Mouse (Mus musculus): ENCODE measurements around the gene Gm49486. TPM values are rescaled to one million over a fixed set of nuclear protein-coding genes. Genes with fewer than 3 reads are reported as not detected.

Gene Gm49486
- polyA plus RNA-seq, 1 experiment: 0.05 TPM

- Histone ChIP-seq H3K36me3 (ENCODE audit: control insufficient read depth, insufficient read depth) (no peaks in the 10 kb centered on the region), H3K27me3 (ENCODE audit: control insufficient read depth, insufficient read depth, insufficient read length) (peaks cover 42% of the 10 kb centered on the region), H3K79me2 (ENCODE audit: control insufficient read depth, insufficient read depth) (no peaks in the 10 kb centered on the region), H3ac (ENCODE audit: control insufficient read depth, insufficient read length) (no peak overlapping the region), H3K4me3 (no peak overlapping the region), H3K4me2 (ENCODE audit: low read depth) (no peak overlapping the region)
- TF ChIP-seq MYOG (IDR thresholded peaks at IDR 0.05; ENCODE audit: control insufficient read depth in 1 of 3, insufficient read depth in 1 of 3, insufficient read length in 2 of 3, low read depth in 2 of 3) (no peak), POLR2A (IDR thresholded peaks at IDR 0.05; ENCODE audit: insufficient read length, low read depth) (no peak), SRF (IDR thresholded peaks at IDR 0.05; ENCODE audit: control insufficient read depth, insufficient read length, low read depth) (no peak), MYOD1 (IDR thresholded peaks at IDR 0.05; ENCODE audit: control insufficient read depth in 1 of 3, insufficient read length in 2 of 3, low read depth in 2 of 3) (no peak), E2F4 (IDR thresholded peaks at IDR 0.05; ENCODE audit: insufficient read depth) (no peak), MAX (IDR thresholded peaks at IDR 0.05; ENCODE audit: low read depth) (no peak), POLR2AphosphoS2 (IDR thresholded peaks at IDR 0.05; ENCODE audit: insufficient read length, low read depth) (no peak), CEBPB (IDR thresholded peaks at IDR 0.05; ENCODE audit: insufficient read depth, poor library complexity, severe bottlenecking) (no peak), TCF12 (IDR thresholded peaks at IDR 0.05; ENCODE audit: insufficient read depth, poor library complexity, severe bottlenecking) (no peak), USF1 (IDR thresholded peaks at IDR 0.05; ENCODE audit: low read depth) (no peak), REST (IDR thresholded peaks at IDR 0.05; ENCODE audit: insufficient read depth, insufficient read length) (no peak), TCF3 (IDR thresholded peaks at IDR 0.05; ENCODE audit: insufficient read length, low read depth) (no peak)
Measured at GRCm38 (mm10) chr15:79195492-79195891, 33.7 kb upstream of the Gm49486 start.

GRCm38 (mm10) chr15:79199390-79199976, 29.7 kb upstream of the Gm49486 start:
- no peak overlapping the region for H3ac ChIP-seq (ENCODE audit: control insufficient read depth, insufficient read length)
- no peaks in the 10 kb centered on the region for H3K79me2 ChIP-seq (ENCODE audit: control insufficient read depth, insufficient read depth)
- no peaks in the 10 kb centered on the region for H3K36me3 ChIP-seq (ENCODE audit: control insufficient read depth, insufficient read depth)
- peaks cover 50% of the 10 kb centered on the region for H3K27me3 ChIP-seq (ENCODE audit: control insufficient read depth, insufficient read depth, insufficient read length)
- no peak overlapping the region for H3K4me3 ChIP-seq
- TF ChIP-seq CEBPB (IDR thresholded peaks at IDR 0.05; ENCODE audit: insufficient read depth, poor library complexity, severe bottlenecking) (no peak), TCF3 (IDR thresholded peaks at IDR 0.05; ENCODE audit: insufficient read length, low read depth) (no peak), REST (IDR thresholded peaks at IDR 0.05; ENCODE audit: insufficient read depth, insufficient read length) (no peak), MAX (IDR thresholded peaks at IDR 0.05; ENCODE audit: low read depth) (no peak), POLR2AphosphoS2 (IDR thresholded peaks at IDR 0.05; ENCODE audit: insufficient read length, low read depth) (no peak), MYOD1 (IDR thresholded peaks at IDR 0.05; ENCODE audit: control insufficient read depth in 1 of 3, insufficient read length in 2 of 3, low read depth in 2 of 3) (no peak), TCF12 (IDR thresholded peaks at IDR 0.05; ENCODE audit: insufficient read depth, poor library complexity, severe bottlenecking) (no peak), MYOG (IDR thresholded peaks at IDR 0.05; ENCODE audit: control insufficient read depth in 1 of 3, insufficient read depth in 1 of 3, insufficient read length in 2 of 3, low read depth in 2 of 3) (no peak), SRF (IDR thresholded peaks at IDR 0.05; ENCODE audit: control insufficient read depth, insufficient read length, low read depth) (no peak), E2F4 (IDR thresholded peaks at IDR 0.05; ENCODE audit: insufficient read depth) (no peak), USF1 (IDR thresholded peaks at IDR 0.05; ENCODE audit: low read depth) (no peak), POLR2A (IDR thresholded peaks at IDR 0.05; ENCODE audit: insufficient read length, low read depth) (no peak)
- H3K4me2 ChIP-seq (ENCODE audit: low read depth): no peak overlapping the region

GRCm38 (mm10) chr15:79201491-79202150, 27.6 kb upstream of the Gm49486 start:
- no peaks in the 10 kb centered on the region for H3K79me2 ChIP-seq (ENCODE audit: control insufficient read depth, insufficient read depth)
- no peak overlapping the region for H3K4me3 ChIP-seq
- H3ac ChIP-seq (ENCODE audit: control insufficient read depth, insufficient read length): no peak overlapping the region
- H3K4me2 ChIP-seq (ENCODE audit: low read depth): no peak overlapping the region
- peaks cover 47% of the 10 kb centered on the region for H3K27me3 ChIP-seq (ENCODE audit: control insufficient read depth, insufficient read depth, insufficient read length)
- TF ChIP-seq MYOG (IDR thresholded peaks at IDR 0.05; ENCODE audit: control insufficient read depth in 1 of 3, insufficient read depth in 1 of 3, insufficient read length in 2 of 3, low read depth in 2 of 3) (peak in 1 of 3 experiments; percentile 78), MYOD1 (IDR thresholded peaks at IDR 0.05; ENCODE audit: control insufficient read depth in 1 of 3, insufficient read length in 2 of 3, low read depth in 2 of 3) (peak in 1 of 3 experiments; percentile 55), MAX (IDR thresholded peaks at IDR 0.05; ENCODE audit: low read depth) (no peak)
- no peaks in the 10 kb centered on the region for H3K36me3 ChIP-seq (ENCODE audit: control insufficient read depth, insufficient read depth)

GRCm38 (mm10) chr15:79202575-79202974, 26.6 kb upstream of the Gm49486 start:
- Histone ChIP-seq H3K4me3 (no peak overlapping the region), H3ac (ENCODE audit: control insufficient read depth, insufficient read length) (no peak overlapping the region), H3K27me3 (ENCODE audit: control insufficient read depth, insufficient read depth, insufficient read length) (peaks cover 52% of the 10 kb centered on the region), H3K4me2 (ENCODE audit: low read depth) (no peak overlapping the region), H3K79me2 (ENCODE audit: control insufficient read depth, insufficient read depth) (no peaks in the 10 kb centered on the region), H3K36me3 (ENCODE audit: control insufficient read depth, insufficient read depth) (no peaks in the 10 kb centered on the region)
- TF ChIP-seq POLR2AphosphoS2 (IDR thresholded peaks at IDR 0.05; ENCODE audit: insufficient read length, low read depth) (no peak), MYOD1 (IDR thresholded peaks at IDR 0.05; ENCODE audit: control insufficient read depth in 1 of 3, insufficient read length in 2 of 3, low read depth in 2 of 3) (peak in 2 of 3 experiments; percentile 19 to 32), TCF12 (IDR thresholded peaks at IDR 0.05; ENCODE audit: insufficient read depth, poor library complexity, severe bottlenecking) (no peak)

- Histone ChIP-seq H3K27me3 (ENCODE audit: control insufficient read depth, insufficient read depth, insufficient read length) (peaks cover 66% of the 10 kb centered on the region), H3ac (ENCODE audit: control insufficient read depth, insufficient read length) (no peak overlapping the region), H3K36me3 (ENCODE audit: control insufficient read depth, insufficient read depth) (no peaks in the 10 kb centered on the region), H3K79me2 (ENCODE audit: control insufficient read depth, insufficient read depth) (no peaks in the 10 kb centered on the region), H3K4me3 (no peak overlapping the region), H3K4me2 (ENCODE audit: low read depth) (no peak overlapping the region)
- TF ChIP-seq E2F4 (IDR thresholded peaks at IDR 0.05; ENCODE audit: insufficient read depth): no peak
- TF ChIP-seq REST (IDR thresholded peaks at IDR 0.05; ENCODE audit: insufficient read depth, insufficient read length): no peak
- no peak for TF ChIP-seq CEBPB (IDR thresholded peaks at IDR 0.05; ENCODE audit: insufficient read depth, poor library complexity, severe bottlenecking)
- no peak for TF ChIP-seq MAX (IDR thresholded peaks at IDR 0.05; ENCODE audit: low read depth)
- no peak for TF ChIP-seq POLR2AphosphoS2 (IDR thresholded peaks at IDR 0.05; ENCODE audit: insufficient read length, low read depth)
- peak; percentile 40 to 92 (median 63) for TF ChIP-seq MYOG (IDR thresholded peaks at IDR 0.05; ENCODE audit: control insufficient read depth in 1 of 3, insufficient read depth in 1 of 3, insufficient read length in 2 of 3, low read depth in 2 of 3)
- peak; percentile 12 to 91 (median 55) for TF ChIP-seq MYOD1 (IDR thresholded peaks at IDR 0.05; ENCODE audit: control insufficient read depth in 1 of 3, insufficient read length in 2 of 3, low read depth in 2 of 3)
- TF ChIP-seq TCF3 (IDR thresholded peaks at IDR 0.05; ENCODE audit: insufficient read length, low read depth): peak; percentile 12
Measured at GRCm38 (mm10) chr15:79208211-79208610, 21.0 kb upstream of the Gm49486 start.
